Mouse (Mus musculus) lung, postnatal 4 days (tissue): ENCODE results near the gene Id1.
A peak's percentile ranks its signal among the peaks of the same experiment; 100 is the strongest.

Experiments used
- DNase-seq, 2 experiments: peaks; one replicate each; pipeline ENCODE4 v3.0.0; 2021

Id1 gene

GRCm38 (mm10) chr2:152756474-152757393, 20.7 kb downstream of the Id1 start:
- no peak for DNase-seq

- DNase-seq = no peak
Observed at GRCm38 (mm10) chr2:152757478-152757877, 21.4 kb downstream of the Id1 start.

- DNase-seq = no peak
Observed at GRCm38 (mm10) chr2:152758351-152758750, 22.3 kb downstream of the Id1 start.

- no peak for DNase-seq
Observed at GRCm38 (mm10) chr2:152763310-152763709, 27.3 kb downstream of the Id1 start.

GRCm38 (mm10) chr2:152764172-152765044, 28.4 kb downstream of the Id1 start:
- peak; percentile 48 to 61 for DNase-seq

- peak; percentile 42 to 56 for DNase-seq
Observed at GRCm38 (mm10) chr2:152765045-152765674, 29.1 kb downstream of the Id1 start.

- DNase-seq = peak; percentile 93 to 97
Observed at GRCm38 (mm10) chr2:152766387-152767123, 30.5 kb downstream of the Id1 start.

- peak in 1 of 2 experiments; percentile 77 for DNase-seq
Observed at GRCm38 (mm10) chr2:152767618-152768271, 31.7 kb downstream of the Id1 start.

- no peak for DNase-seq
Observed at GRCm38 (mm10) chr2:152769677-152770076, 33.6 kb downstream of the Id1 start.

- DNase-seq = no peak
Observed at GRCm38 (mm10) chr2:152771571-152771970, 35.5 kb downstream of the Id1 start.

GRCm38 (mm10) chr2:152772231-152772630, 36.2 kb downstream of the Id1 start:
- DNase-seq = no peak

GRCm38 (mm10) chr2:152775357-152775756, 39.3 kb downstream of the Id1 start:
- DNase-seq = no peak

- DNase-seq = no peak
Observed at GRCm38 (mm10) chr2:152776019-152776418, 40.0 kb downstream of the Id1 start.

GRCm38 (mm10) chr2:152776435-152776834, 40.4 kb downstream of the Id1 start:
- no peak for DNase-seq

- DNase-seq = no peak
Observed at GRCm38 (mm10) chr2:152777081-152777480, 41.0 kb downstream of the Id1 start.

- no peak for DNase-seq
Observed at GRCm38 (mm10) chr2:152780466-152780865, 44.4 kb downstream of the Id1 start.

GRCm38 (mm10) chr2:152781031-152781711, 45.1 kb downstream of the Id1 start:
- DNase-seq = peak in 1 of 2 experiments; percentile 55

GRCm38 (mm10) chr2:152782656-152783055, 46.6 kb downstream of the Id1 start:
- DNase-seq = no peak

- DNase-seq = no peak
Observed at GRCm38 (mm10) chr2:152783241-152783640, 47.2 kb downstream of the Id1 start.

GRCm38 (mm10) chr2:152784640-152785039, 48.6 kb downstream of the Id1 start:
- peak; percentile 63 to 75 for DNase-seq
